Mouse (Mus musculus): ENCODE measurements around the gene Nemp1. TPM values are rescaled to one million over a fixed set of nuclear protein-coding genes. Genes with fewer than 3 reads are reported as not detected.

Nemp1 gene
- 10 to 100 TPM in 1 of 2 experiments, 1 to 10 TPM in 1; 9.4 to 11.9 TPM for total RNA-seq (2023)

GRCm38 (mm10) chr10:127666501-127667268, at the start of gene Nemp1:
TSS of gene Nemp1 (plus strand) at chr10:127666901.

GRCm38 (mm10) chr10:127620406-127621190, 46.1 kb upstream of the Nemp1 start, which contains the start of gene Lrp1:
TSS of gene Lrp1 (minus strand) at chr10:127621148.

DNA sequence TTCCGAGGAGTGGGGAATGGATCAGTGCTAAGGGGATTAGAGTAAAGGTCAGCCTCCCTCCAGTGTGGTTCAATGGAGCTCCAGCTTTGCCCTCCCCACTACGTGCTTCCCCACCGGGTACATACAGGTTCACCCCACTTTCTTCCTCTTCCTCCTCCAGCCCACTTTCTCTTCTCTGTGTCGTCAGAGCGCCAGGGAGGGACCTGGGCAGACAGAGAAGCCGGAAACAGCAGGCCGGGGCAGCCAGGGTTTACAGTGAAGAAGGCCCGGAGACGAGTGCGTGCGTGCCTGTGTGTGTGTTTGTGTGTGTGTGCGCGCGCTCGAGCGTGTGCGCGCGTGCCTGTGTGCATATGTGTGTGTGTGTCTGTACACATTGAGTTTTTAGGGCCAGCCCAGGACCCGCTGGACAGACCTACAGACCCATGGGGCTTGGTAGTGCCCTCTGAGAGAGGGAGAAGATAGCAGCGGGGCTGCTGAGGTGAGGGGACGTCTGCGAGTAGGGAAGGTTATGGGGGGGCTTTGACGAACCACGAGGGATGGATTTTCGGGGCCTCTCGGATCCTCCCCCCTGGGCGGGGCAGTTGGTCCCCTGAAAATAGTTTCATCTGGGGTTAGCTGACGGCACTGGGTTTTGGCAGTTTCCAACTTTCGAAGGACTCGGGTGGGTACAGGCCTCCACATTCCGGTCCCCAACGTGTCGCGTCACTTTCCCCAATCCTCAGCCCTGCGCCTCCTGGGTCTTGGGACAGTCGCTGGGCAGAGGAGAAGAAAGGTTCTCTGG, 23.7 kb upstream of the Nemp1 start, which contains the start of gene Stat6:
Stat6 (plus strand) TSS at position 215 of the 781 bp plus-strand sequence.

GRCm38 (mm10) chr10:127668093-127669050, 1.7 kb downstream of the Nemp1 start, which contains the start of gene Nab2:
TSS of gene Nab2 (minus strand) at chr10:127668568.

DNA sequence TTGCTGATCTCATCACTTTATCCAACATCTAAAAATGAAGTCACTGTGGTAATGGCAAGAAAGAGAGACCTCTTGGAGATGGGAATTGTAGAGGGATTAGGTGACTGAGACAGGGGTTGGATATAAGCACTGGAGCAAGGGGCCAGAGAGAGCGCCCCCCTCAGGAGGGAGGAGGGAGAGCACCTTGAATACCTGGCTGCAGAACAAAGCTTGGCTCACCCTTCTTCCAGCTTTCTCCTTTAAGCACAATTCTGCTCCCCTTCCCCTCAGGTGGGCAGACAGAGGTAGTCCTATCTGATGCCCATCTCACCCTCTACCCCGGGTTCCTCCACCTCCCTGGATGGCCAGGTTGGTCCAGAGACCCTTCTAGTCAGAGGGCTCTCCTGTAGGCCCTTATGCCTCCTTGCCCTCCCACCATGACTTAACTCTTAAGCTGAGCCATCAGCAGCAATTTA, 38.1 kb downstream of the Nemp1 start, which contains the start of gene Myo1a:
Myo1a (plus strand) TSS at position 405 of the 455 bp plus-strand sequence.

GRCm38 (mm10) chr10:127724178-127724577, 57.5 kb downstream of the Nemp1 start, which contains the start of gene Tac2:
TSS of gene Tac2 (plus strand) at chr10:127724478.

GRCm38 (mm10) chr10:127739083-127739660, 72.5 kb downstream of the Nemp1 start, which contains the start of gene Zbtb39:
TSS of gene Zbtb39 (plus strand) at chr10:127739538.

Other genes starting within 250 kb of the Nemp1 start
- 10 to 100 TPM in 1 of 2 experiments, 1 to 10 TPM in 1; 8.7 to 12.0 TPM for gene Stac3, start 165.2 kb upstream of the Nemp1 start, total RNA-seq (2023)
- not detected for gene Ndufa4l2, start 151.9 kb upstream of the Nemp1 start, total RNA-seq (2023)
- gene Shmt2, start 144.5 kb upstream of the Nemp1 start, total RNA-seq (2023) = 10 to 100 TPM; 95.6 to 98.7 TPM
- gene Nxph4, start 132.3 kb upstream of the Nemp1 start, total RNA-seq (2023) = not detected
- 1 to 10 TPM; 5.4 to 6.5 TPM for gene Lrp1, start 45.8 kb upstream of the Nemp1 start, total RNA-seq (2023)
- 100 to 1,000 TPM; 198 to 232 TPM for gene Stat6, start 23.9 kb upstream of the Nemp1 start, total RNA-seq (2023)
- 10 to 100 TPM; 37.4 to 53.9 TPM for gene Nab2, start 1.7 kb downstream of the Nemp1 start, total RNA-seq (2023)
- under 1 TPM; 0.15 to 0.73 TPM for gene Myo1a, start 38.3 kb downstream of the Nemp1 start, total RNA-seq (2023)
- not detected for gene Tac2, start 57.6 kb downstream of the Nemp1 start, total RNA-seq (2023)
- 10 to 100 TPM; 11.5 to 14.0 TPM for gene Zbtb39, start 72.6 kb downstream of the Nemp1 start, total RNA-seq (2023)
- gene Gpr182, start 84.8 kb downstream of the Nemp1 start, total RNA-seq (2023) = under 1 TPM in 1 of 2 experiments, not detected in 1; 0.15 TPM
- gene Rdh1, start 92.8 kb downstream of the Nemp1 start, total RNA-seq (2023) = under 1 TPM; 0.17 to 0.36 TPM
- gene Rdh16f1, start 92.9 kb downstream of the Nemp1 start, total RNA-seq (2023) = under 1 TPM in 1 of 2 experiments, not detected in 1; 0.82 TPM
- gene Rdh9, start 109.5 kb downstream of the Nemp1 start, total RNA-seq (2023) = under 1 TPM in 1 of 2 experiments, not detected in 1; 0.47 TPM
- not detected for gene Rdh16, start 134.3 kb downstream of the Nemp1 start, total RNA-seq (2023)
- not detected for gene Rdh19, start 183.0 kb downstream of the Nemp1 start, total RNA-seq (2023)
- not detected for gene Rdh16f2, start 199.6 kb downstream of the Nemp1 start, total RNA-seq (2023)
- gene Rdh7, start 221.9 kb downstream of the Nemp1 start, total RNA-seq (2023) = not detected
- gene Sdr9c7, start 231.6 kb downstream of the Nemp1 start, total RNA-seq (2023) = not detected

Data from T-cell, adult 66 days (primary cell).